Mouse (Mus musculus): ENCODE data around the gene Plcg1. TPM values are rescaled to one million over a fixed set of nuclear protein-coding genes. Genes with fewer than 3 reads are reported as not detected.

Plcg1 gene
- polyA plus RNA-seq, 1 experiment from 2014 or later: 74.3 TPM

DNA sequence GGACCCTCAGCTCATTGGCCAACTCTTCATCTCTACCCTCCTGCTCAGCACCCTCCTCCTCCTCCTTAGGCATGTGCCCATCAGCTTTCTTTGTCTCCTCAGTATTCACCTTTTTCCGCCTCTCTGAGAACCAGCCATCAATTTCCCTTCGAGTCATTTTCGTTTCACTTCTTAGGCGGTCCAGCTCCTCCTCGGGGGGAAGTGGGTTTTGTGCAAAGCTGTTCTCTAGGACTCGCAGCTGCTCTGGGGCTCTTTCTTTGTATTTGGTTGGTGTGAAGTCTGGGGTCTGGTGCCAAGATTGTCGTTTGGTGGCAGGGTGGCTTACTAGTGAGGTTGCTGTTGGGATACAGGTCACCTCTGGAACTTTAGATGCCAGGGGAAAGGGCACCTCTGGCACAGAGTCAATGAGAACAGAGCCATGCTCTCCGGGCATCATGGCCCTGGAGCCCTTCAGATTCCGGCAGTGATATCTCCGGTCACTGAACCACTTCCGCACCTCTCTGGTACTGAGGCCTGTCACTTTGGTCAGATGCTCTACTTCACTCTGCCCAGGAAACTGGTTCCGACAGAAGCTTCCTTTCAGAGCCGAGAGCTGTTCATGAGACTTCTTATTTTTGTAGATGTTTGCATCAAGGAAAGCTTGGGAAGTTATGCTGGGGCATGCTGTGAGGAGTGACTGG is 49.2 kb downstream of the Plcg1 start:
- ATAC-seq: no peak
- WGBS: 90% methylated on average over 13 of the region's 13 CpGs
- Histone ChIP-seq H3K4me2 (replicated peaks) (no peak overlapping the region), H3K9ac (replicated peaks) (no peak overlapping the region), H3K4me1 (replicated peaks) (no peaks in the 10 kb centered on the region), H3K27me3 (no peaks in the 10 kb centered on the region), H3K27ac (no peak overlapping the region), H3K4me3 (replicated peaks) (no peak overlapping the region), H3K9me3 (no peaks in the 10 kb centered on the region), H3K36me3 (peaks cover 29% of the 10 kb centered on the region)

DNA sequence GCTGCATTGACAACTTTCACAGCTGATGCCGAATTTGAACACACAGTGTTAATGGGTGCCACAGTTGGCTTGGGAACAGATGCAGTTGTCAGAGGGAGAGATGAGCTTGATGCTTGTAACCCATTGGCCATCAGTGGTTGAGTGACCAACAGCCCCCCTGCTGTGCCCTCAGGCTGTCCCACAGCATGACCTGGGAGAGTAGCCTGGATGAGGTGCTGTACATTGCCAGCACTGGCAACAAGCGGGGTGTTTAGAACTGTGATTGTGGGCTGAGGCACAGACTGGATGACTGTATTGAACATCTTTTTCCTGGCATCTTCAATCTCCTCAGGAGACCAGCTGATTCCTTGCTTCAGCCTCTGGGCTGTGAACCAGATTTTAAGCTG is 49.7 kb downstream of the Plcg1 start:
- peaks cover 29% of the 10 kb centered on the region for H3K36me3 ChIP-seq
- H3K9ac ChIP-seq (replicated peaks): no peak overlapping the region
- no peak overlapping the region for H3K4me2 ChIP-seq (replicated peaks)
- no peak overlapping the region for H3K27ac ChIP-seq
- H3K9me3 ChIP-seq: no peaks in the 10 kb centered on the region
- WGBS: 84% methylated on average over 2 of the region's 2 CpGs
- peaks cover 3% of the 10 kb centered on the region; the same call in 1 of the 2 replicates for H3K4me1 ChIP-seq (replicated peaks)
- ATAC-seq: no peak
- H3K27me3 ChIP-seq: no peaks in the 10 kb centered on the region
- H3K4me3 ChIP-seq (replicated peaks): no peak overlapping the region

DNA sequence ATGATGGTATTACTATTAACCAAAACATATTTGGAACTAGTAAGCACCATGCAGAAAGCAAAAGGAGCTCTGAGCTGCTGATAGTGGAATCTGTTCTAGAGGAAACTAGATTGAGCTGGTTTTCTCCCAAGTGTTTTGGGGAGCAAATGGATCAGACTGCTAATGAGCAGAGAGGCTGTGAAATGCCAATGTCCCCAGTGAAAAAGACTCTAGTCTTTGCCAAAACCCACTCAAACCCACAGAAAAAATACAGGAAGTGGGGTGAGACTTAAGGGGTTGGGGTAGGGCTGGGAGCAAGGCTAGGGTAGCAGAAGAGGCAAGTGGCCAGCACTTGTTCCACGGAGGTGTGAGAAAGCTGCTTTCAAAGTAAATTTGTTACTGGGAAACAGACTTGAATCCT is 55.2 kb downstream of the Plcg1 start:
- no peak for ATAC-seq
- H3K27me3 ChIP-seq: no peaks in the 10 kb centered on the region
- peak overlapping the region; percentile 2; the same call in 1 of the 2 replicates for H3K27ac ChIP-seq
- 78% methylated on average over 1 of the region's 1 CpGs for WGBS
- peaks cover 8% of the 10 kb centered on the region; the same call in 1 of the 2 replicates for H3K4me1 ChIP-seq (replicated peaks)
- H3K4me3 ChIP-seq (replicated peaks): no peak overlapping the region
- no peak overlapping the region for H3K9ac ChIP-seq (replicated peaks)
- H3K36me3 ChIP-seq: peaks cover 8% of the 10 kb centered on the region; the same call in 1 of the 2 replicates
- H3K4me2 ChIP-seq (replicated peaks): no peak overlapping the region
- no peaks in the 10 kb centered on the region for H3K9me3 ChIP-seq

DNA sequence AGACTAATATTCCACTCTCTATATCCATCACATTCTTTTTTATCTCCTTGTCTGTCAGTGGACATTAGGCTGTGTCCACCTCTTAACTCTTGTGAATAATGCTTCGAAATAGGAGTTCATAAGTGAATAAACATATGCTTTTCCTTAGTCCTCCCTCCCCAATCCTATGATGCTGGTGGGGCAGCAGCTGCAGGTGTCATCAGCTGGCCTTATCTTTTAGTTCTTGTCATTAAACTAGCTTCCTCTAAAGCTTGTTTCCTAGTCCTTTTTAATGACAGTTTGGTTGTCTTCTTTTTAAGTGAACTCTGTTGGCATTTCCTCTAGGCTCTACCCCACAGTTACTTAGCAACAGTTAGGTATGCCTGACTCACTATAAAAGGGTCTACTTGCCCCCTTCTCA is 57.9 kb downstream of the Plcg1 start:
- Histone ChIP-seq H3K4me1 (replicated peaks) (peaks cover 8% of the 10 kb centered on the region; the same call in 1 of the 2 replicates), H3K4me3 (replicated peaks) (no peak overlapping the region), H3K9me3 (no peaks in the 10 kb centered on the region), H3K36me3 (no peaks in the 10 kb centered on the region), H3K4me2 (replicated peaks) (no peak overlapping the region), H3K27ac (no peak overlapping the region), H3K9ac (replicated peaks) (no peak overlapping the region), H3K27me3 (no peaks in the 10 kb centered on the region)
- ATAC-seq: no peak
- 84% methylated on average over 1 of the region's 1 CpGs for WGBS

DNA sequence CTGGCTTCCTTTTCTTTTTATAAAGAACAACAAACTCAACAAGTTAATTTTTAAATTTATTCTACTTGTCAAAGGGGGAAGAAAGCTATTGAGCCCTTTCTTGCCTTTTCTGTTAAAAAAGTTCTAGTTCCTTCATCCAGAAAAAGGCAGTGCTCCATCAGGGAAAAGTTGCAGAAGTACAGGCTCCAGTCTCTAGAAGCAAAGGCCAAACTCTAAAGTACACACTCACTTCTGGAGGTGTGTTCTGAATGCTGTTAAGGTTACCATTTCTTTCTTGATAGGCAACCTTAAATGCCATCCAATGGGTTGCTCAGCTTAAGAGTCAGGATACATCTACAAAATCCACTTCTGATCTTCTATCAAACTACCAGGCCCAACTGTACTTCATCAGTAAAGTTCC is 58.6 kb downstream of the Plcg1 start:
- Histone ChIP-seq H3K9ac (replicated peaks) (no peak overlapping the region), H3K27me3 (no peaks in the 10 kb centered on the region), H3K4me3 (replicated peaks) (no peak overlapping the region), H3K4me2 (replicated peaks) (no peak overlapping the region), H3K27ac (no peak overlapping the region), H3K36me3 (no peaks in the 10 kb centered on the region), H3K9me3 (no peaks in the 10 kb centered on the region), H3K4me1 (replicated peaks) (peaks cover 8% of the 10 kb centered on the region; the same call in 1 of the 2 replicates)
- no peak for ATAC-seq

DNA sequence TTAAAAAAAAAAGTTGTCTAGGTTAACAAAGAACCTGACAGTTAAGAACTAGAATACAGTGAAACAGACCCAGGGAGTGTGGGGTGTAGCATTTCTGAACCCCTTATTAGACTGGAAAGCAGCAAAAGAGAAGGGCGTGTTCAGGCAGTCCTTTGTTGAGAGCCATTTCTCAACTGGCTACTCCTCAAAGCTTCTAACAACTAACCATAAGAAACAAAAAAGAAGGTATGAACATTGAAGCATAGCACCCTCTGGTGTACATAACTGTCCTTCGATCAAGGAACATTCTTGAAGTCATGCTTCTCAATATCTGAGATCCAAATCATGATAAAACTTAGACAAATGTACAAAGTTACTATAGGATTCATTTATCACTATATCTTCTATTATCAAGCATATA is 62.0 kb downstream of the Plcg1 start:
- H3K9me3 ChIP-seq: no peaks in the 10 kb centered on the region

DNA sequence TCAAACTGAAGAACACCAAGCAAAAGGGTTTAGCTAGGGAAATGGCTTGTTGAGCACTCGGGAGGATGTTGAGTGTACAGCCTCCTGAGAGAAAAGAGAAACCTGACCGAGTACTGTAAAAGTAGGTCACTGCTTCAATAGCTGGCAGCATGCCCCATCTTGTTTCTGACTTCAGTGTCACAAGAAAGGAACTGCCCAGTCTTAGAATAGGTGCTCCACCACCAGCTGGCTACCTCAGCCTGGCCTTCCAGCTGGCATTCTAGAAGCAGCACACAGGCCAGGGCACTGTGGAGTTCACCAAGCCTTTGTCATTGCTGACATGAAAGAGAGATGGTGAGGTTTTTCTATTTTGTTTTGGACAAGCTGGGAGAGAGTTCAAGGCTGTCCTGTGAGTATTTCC is 65.9 kb downstream of the Plcg1 start:
- Histone ChIP-seq H3K36me3 (no peaks in the 10 kb centered on the region), H3K9ac (replicated peaks) (no peak overlapping the region), H3K27me3 (no peaks in the 10 kb centered on the region), H3K9me3 (no peaks in the 10 kb centered on the region), H3K4me3 (replicated peaks) (no peak overlapping the region), H3K4me1 (replicated peaks) (no peaks in the 10 kb centered on the region), H3K27ac (no peak overlapping the region), H3K4me2 (replicated peaks) (no peak overlapping the region)
- 79% methylated on average over 2 of the region's 2 CpGs for WGBS
- ATAC-seq: no peak

More for the DNA sequence above, 62.0 kb downstream of the Plcg1 start:
- ATAC-seq: no peak
- Histone ChIP-seq H3K27me3 (no peaks in the 10 kb centered on the region), H3K27ac (no peak overlapping the region), H3K9ac (replicated peaks) (no peak overlapping the region), H3K4me1 (replicated peaks) (no peaks in the 10 kb centered on the region), H3K4me3 (replicated peaks) (no peak overlapping the region), H3K36me3 (no peaks in the 10 kb centered on the region), H3K4me2 (replicated peaks) (no peak overlapping the region)
- WGBS: 81% methylated on average over 2 of the region's 2 CpGs

DNA sequence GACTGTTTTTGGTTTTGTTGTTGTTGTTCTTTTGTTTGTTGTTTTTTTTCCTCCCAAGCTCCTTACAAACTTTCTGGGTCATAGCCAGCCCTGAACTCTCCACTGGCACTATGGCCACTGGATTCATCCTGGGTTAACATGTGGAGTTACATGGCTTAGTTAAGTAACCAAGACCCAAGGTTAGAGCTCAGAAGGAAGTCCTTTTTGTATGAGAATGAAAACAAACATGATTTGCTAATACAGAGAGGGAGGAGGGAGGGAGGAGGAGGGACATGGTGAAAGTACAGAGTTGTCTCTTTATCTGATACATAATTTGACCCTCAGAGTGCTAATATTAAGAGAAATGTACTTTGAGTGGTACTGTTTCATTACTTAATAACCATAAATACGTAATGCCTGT is 67.1 kb downstream of the Plcg1 start:
- no peak overlapping the region for H3K9ac ChIP-seq (replicated peaks)
- no peaks in the 10 kb centered on the region for H3K9me3 ChIP-seq
- H3K4me1 ChIP-seq (replicated peaks): no peaks in the 10 kb centered on the region
- WGBS: 83% methylated on average over 1 of the region's 1 CpGs
- no peak overlapping the region for H3K27ac ChIP-seq
- no peaks in the 10 kb centered on the region for H3K36me3 ChIP-seq
- H3K4me3 ChIP-seq (replicated peaks): no peak overlapping the region
- H3K4me2 ChIP-seq (replicated peaks): no peak overlapping the region
- ATAC-seq: no peak
- no peaks in the 10 kb centered on the region for H3K27me3 ChIP-seq

DNA sequence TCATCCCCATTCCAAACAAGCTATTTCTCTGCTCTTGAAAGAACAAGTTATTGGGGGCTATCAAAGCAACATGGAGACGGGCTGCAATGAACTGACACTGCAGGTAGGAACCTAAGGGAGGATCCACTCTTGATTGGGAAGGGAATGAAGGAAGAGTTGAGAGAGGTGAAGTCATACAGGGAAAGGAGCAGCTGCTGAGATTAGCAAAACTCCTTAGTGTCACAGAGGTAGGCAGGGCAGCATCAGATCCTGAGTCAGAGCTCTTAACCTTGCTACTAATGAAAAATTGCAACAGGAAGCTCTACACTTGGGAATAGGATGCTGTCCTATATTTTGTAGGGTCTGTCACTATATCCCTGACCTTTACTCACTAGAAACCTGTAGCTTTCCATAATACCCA is 69.9 kb downstream of the Plcg1 start:
- Histone ChIP-seq H3K4me2 (replicated peaks) (no peak overlapping the region), H3K4me3 (replicated peaks) (no peak overlapping the region), H3K4me1 (replicated peaks) (no peaks in the 10 kb centered on the region), H3K27me3 (no peaks in the 10 kb centered on the region), H3K9me3 (no peaks in the 10 kb centered on the region), H3K36me3 (no peaks in the 10 kb centered on the region), H3K9ac (replicated peaks) (no peak overlapping the region), H3K27ac (no peak overlapping the region)
- no peak for ATAC-seq
- 94% methylated on average over 1 of the region's 1 CpGs for WGBS

DNA sequence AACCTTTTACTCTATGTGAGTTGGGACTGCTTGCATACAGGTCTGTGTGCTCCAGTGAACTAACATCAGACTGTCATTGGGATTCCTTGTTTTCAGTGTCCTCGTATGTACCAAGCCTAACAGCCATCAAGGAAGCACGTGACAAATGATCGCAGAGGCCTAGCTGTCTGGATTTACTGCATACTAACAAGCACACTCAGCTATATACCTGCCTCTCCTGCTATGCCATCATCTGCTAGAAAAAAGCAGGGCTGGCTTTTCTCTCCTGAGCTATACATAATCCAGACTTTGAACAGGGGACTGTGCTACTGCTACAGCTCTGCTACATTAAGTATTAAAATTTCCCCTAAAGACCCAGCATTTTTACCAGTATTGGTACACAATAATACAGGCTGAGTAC is 71.2 kb downstream of the Plcg1 start:
- no peak overlapping the region for H3K27ac ChIP-seq
- no peaks in the 10 kb centered on the region for H3K27me3 ChIP-seq
- no peaks in the 10 kb centered on the region for H3K4me1 ChIP-seq (replicated peaks)
- no peak overlapping the region for H3K4me3 ChIP-seq (replicated peaks)
- WGBS: 82% methylated on average over 3 of the region's 3 CpGs
- H3K4me2 ChIP-seq (replicated peaks): no peak overlapping the region
- H3K9ac ChIP-seq (replicated peaks): no peak overlapping the region
- no peak for ATAC-seq
- H3K9me3 ChIP-seq: no peaks in the 10 kb centered on the region
- no peaks in the 10 kb centered on the region for H3K36me3 ChIP-seq

DNA sequence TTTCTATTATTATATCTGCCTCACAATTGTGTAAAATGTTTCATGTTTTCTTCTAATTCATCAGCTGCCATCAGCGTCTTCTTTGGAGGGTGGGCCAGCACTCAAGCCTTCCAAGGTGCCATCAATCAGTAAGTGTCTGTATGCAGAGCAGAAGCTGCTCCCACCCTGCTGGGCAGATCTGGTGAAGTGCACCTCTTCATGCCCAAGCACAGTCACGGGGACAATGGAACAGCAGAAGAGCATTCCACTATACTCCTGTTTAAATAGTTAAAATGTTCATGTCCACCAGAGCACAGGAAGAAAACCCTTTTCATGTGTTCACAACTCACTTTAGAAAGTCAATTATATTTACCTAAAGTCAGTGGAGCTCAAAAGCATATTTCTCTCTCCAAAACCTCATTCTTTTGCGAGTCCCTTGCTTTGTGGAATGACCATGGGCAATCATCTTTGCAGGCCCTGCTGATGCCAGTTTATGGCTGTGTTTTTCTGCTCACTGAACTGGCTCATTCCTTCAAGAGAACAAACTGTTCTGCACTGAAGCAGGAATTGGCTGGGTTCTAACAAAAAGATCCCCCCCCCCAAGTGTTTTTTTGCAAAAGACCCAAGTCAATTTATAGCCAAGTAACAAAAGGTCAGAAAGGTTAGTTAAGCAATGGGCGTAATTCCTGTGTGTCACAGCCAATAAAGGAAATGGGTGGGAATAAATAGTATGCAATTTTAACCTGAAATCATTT is 73.9 kb downstream of the Plcg1 start:
- 74% methylated on average over 4 of the region's 4 CpGs for WGBS
- no peak for ATAC-seq
- H3K4me3 ChIP-seq (replicated peaks): no peak overlapping the region
- H3K4me2 ChIP-seq (replicated peaks): no peak overlapping the region
- H3K9ac ChIP-seq (replicated peaks): no peak overlapping the region
- no peaks in the 10 kb centered on the region for H3K36me3 ChIP-seq
- H3K27me3 ChIP-seq: no peaks in the 10 kb centered on the region
- no peaks in the 10 kb centered on the region for H3K4me1 ChIP-seq (replicated peaks)
- no peak overlapping the region for H3K27ac ChIP-seq
- no peaks in the 10 kb centered on the region for H3K9me3 ChIP-seq

DNA sequence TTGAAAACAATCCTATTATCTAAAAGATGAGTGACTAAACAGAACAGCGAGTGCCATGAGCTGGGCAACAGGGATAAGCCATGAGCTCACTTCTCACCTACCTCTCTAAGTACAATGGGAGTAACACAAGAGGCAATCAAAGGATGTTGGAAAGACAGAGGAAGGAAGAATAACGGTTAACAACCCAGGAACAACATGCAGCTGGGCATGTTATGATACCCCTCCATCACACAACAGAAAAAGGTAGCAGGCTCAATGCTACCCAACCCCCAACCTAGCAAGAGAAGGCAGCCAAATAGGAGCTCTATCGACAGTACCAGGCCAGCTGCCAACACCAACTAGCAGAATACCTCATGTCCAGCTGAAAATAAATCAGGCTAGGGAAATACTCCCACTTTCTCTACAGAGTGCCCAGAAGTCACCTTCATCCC is 75.0 kb downstream of the Plcg1 start:
- no peaks in the 10 kb centered on the region for H3K4me1 ChIP-seq (replicated peaks)
- 70% methylated on average over 3 of the region's 3 CpGs for WGBS
- no peaks in the 10 kb centered on the region for H3K36me3 ChIP-seq
- no peak overlapping the region for H3K4me3 ChIP-seq (replicated peaks)
- no peak overlapping the region for H3K4me2 ChIP-seq (replicated peaks)
- H3K27ac ChIP-seq: no peak overlapping the region
- no peak for ATAC-seq
- no peak overlapping the region for H3K9ac ChIP-seq (replicated peaks)
- H3K27me3 ChIP-seq: no peaks in the 10 kb centered on the region
- no peaks in the 10 kb centered on the region for H3K9me3 ChIP-seq

Data from midbrain, embryonic 13.5 days (tissue).